ENCODE assay signal across 28 mouse cellular contexts in the genomic region with DNA sequence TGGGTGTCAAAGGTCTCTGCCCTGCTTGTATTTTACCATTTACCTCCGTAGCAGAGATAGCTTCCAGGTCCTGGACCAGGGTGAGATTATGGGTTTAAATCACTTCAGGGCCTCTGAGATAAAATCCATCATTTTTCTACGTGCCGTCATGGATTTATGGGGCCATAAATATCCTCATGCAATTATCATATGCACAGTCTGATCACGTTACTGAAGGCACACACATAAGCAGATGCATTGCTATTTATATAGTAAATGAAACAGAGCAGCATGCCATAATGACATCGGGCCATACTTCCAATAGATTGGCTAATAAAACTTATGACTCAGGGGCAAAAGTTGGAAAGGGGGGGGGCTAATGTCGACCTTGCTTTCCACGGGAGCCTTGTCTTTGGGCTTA. TPM values are rescaled to one million over a fixed set of nuclear protein-coding genes. Genes with fewer than 3 reads are reported as not detected.
"Had no signal": no experiment of that assay in that cellular context is flagged by ENCODE, and none has a peak within 500 bp of the region (broad histone marks: within the 10 kb centered on the region; RNA-seq: fewer than 3 reads in every experiment).

No protein-coding gene starts in this region.

- H3K27ac ChIP-seq: gastrocnemius, adult 2 months; heart, embryonic 10.5 days; hindbrain, embryonic 10.5 days; hindbrain, embryonic 12.5 days; hindbrain, embryonic 14.5 days; layer of hippocampus, adult 2 months; left cerebral cortex, adult 2 months; limb, embryonic 10.5 days; limb, embryonic 12.5 days had no signal

- H3K4me1 ChIP-seq: heart, embryonic 12.5 days; limb, embryonic 12.5 days had no signal

- H3K4me3 ChIP-seq: gastrocnemius, adult 2 months; heart, embryonic 10.5 days; heart, embryonic 12.5 days; hindbrain, embryonic 10.5 days; hindbrain, embryonic 12.5 days; layer of hippocampus, adult 2 months; left cerebral cortex, adult 2 months; limb, embryonic 10.5 days; limb, embryonic 12.5 days had no signal

- DNase-seq: gastrocnemius, adult 2 months; gastrocnemius, postnatal 10 days; gastrocnemius, postnatal 25 days; heart, adult 18-20 months; heart, postnatal 10 days; heart, postnatal 4 days; kidney, adult 18-20 months; kidney, adult 8-10 months; kidney, postnatal 10 days; kidney, postnatal 25 days; kidney, postnatal 4 days; liver had no signal

- H3K27me3 ChIP-seq: hindbrain, embryonic 12.5 days had no signal

- H3K36me3 ChIP-seq: heart, embryonic 10.5 days; heart, embryonic 12.5 days; hindbrain, embryonic 10.5 days; hindbrain, embryonic 12.5 days; limb, embryonic 10.5 days; limb, embryonic 12.5 days had no signal

- ATAC-seq: hindbrain, embryonic 16.5 days; inflammation-experienced regulatory T-cells, adult 6 months; intestine, postnatal 0 days had no signal

- H3K9ac ChIP-seq: heart, embryonic 12.5 days; hindbrain, embryonic 12.5 days; hindbrain, embryonic 14.5 days; limb, embryonic 12.5 days had no signal

- H3K9me3 ChIP-seq: heart, embryonic 10.5 days; heart, embryonic 12.5 days; hindbrain, embryonic 10.5 days; hindbrain, embryonic 12.5 days; limb, embryonic 10.5 days had no signal

- H3K4me2 ChIP-seq: heart, embryonic 12.5 days; hindbrain, embryonic 12.5 days; hindbrain, embryonic 14.5 days; limb, embryonic 12.5 days; liver, embryonic 11.5 days had no signal

RNA-seq across cellular contexts. Expression of gene Nell1, which starts 19.8 kb away (rescaled TPM):
- polyA plus RNA-seq: inflammation-experienced regulatory T-cells, adult 6 months had no signal

RNA-seq across cellular contexts. Expression of gene Slc6a5, which starts 44.9 kb away (rescaled TPM):
- polyA plus RNA-seq: heart, embryonic 10.5 days; heart, embryonic 12.5 days; heart, embryonic 14.5 days; heart, embryonic 16.5 days; inflammation-experienced regulatory T-cells, adult 6 months; intestine, postnatal 0 days; kidney, embryonic 14.5 days; limb, embryonic 10.5 days; limb, embryonic 12.5 days; liver, embryonic 11.5 days had no signal
